Mouse (Mus musculus): ENCODE data around the gene Pgf. TPM values are rescaled to one million over a fixed set of nuclear protein-coding genes. Genes with fewer than 3 reads are reported as not detected.

The Pgf gene
- polyA plus RNA-seq, 1 experiment, result 0.84 TPM

- WGBS, result 9% methylated on average over 7 of the region's 7 CpGs
Observed at GRCm38 (mm10) chr12:85208687-85209199, 31.2 kb upstream of the Pgf start.

DNA sequence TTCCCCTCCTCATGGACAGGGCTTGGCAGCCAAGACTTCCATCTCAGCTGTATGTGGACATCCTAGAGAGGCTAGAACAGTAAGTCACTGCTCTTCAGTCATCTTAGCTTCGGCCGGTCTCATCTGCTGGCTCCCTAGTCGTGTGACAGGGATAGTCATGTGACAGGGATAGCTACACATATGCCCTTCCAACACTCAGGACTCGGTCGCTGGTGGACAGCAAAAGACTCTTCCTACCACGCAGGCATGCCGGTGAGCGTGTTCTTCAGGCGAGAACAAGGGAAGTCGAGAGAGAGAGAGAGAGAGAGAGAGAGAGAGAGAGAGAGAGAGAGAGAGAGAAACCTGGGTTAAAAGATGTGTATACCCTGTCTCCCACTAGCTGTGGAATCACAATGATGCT, 27.8 kb upstream of the Pgf start:
- 84% methylated on average over 10 of the region's 10 CpGs for WGBS
- DNase-seq (ENCODE audit: low read depth in 1 of 2, low spot score in 2 of 2), result no peak
- no peak for TF ChIP-seq POLR2A (IDR thresholded peaks at IDR 0.05; ENCODE audit: low read depth, low read length)
- no peak for TF ChIP-seq CTCF (IDR thresholded peaks at IDR 0.05; ENCODE audit: extremely low read depth, insufficient read depth, insufficient read length, insufficient replicate concordance)
- no peak overlapping the region for H3K4me3 ChIP-seq (ENCODE audit: extremely low read depth, insufficient read depth, insufficient read length)
- no peaks in the 10 kb centered on the region for H3K27me3 ChIP-seq (ENCODE audit: control insufficient read depth, insufficient read depth, low read length)
- no peaks in the 10 kb centered on the region for H3K36me3 ChIP-seq (ENCODE audit: control insufficient read depth, insufficient read depth, low read length)
- no peaks in the 10 kb centered on the region for H3K4me1 ChIP-seq (ENCODE audit: control insufficient read depth, insufficient read depth, insufficient read length)
- H3K27ac ChIP-seq (ENCODE audit: insufficient read depth, low read length), result no peak overlapping the region

More at GRCm38 (mm10) chr12:85208687-85209199, 31.2 kb upstream of the Pgf start:
- no peak for TF ChIP-seq POLR2A (IDR thresholded peaks at IDR 0.05; ENCODE audit: low read depth, low read length)
- TF ChIP-seq CTCF (IDR thresholded peaks at IDR 0.05; ENCODE audit: extremely low read depth, insufficient read depth, insufficient read length, insufficient replicate concordance), result no peak
- Histone ChIP-seq H3K4me3 (ENCODE audit: extremely low read depth, insufficient read depth, insufficient read length) (no peak overlapping the region), H3K36me3 (ENCODE audit: control insufficient read depth, insufficient read depth, low read length) (no peaks in the 10 kb centered on the region), H3K4me1 (ENCODE audit: control insufficient read depth, insufficient read depth, insufficient read length) (no peaks in the 10 kb centered on the region), H3K27ac (ENCODE audit: insufficient read depth, low read length) (no peak overlapping the region), H3K27me3 (ENCODE audit: control insufficient read depth, insufficient read depth, low read length) (no peaks in the 10 kb centered on the region)
- no peak for DNase-seq (ENCODE audit: low read depth in 1 of 2, low spot score in 2 of 2)

- H3K4me3 ChIP-seq (ENCODE audit: extremely low read depth, insufficient read depth, insufficient read length), result no peak overlapping the region
- no peaks in the 10 kb centered on the region for H3K36me3 ChIP-seq (ENCODE audit: control insufficient read depth, insufficient read depth, low read length)
- H3K27me3 ChIP-seq (ENCODE audit: control insufficient read depth, insufficient read depth, low read length), result no peaks in the 10 kb centered on the region
- no peak for DNase-seq (ENCODE audit: low read depth in 1 of 2, low spot score in 2 of 2)
- H3K27ac ChIP-seq (ENCODE audit: insufficient read depth, low read length), result no peak overlapping the region
- 71% methylated on average over 8 of the region's 8 CpGs for WGBS
- no peaks in the 10 kb centered on the region for H3K4me1 ChIP-seq (ENCODE audit: control insufficient read depth, insufficient read depth, insufficient read length)
- TF ChIP-seq POLR2A (IDR thresholded peaks at IDR 0.05; ENCODE audit: low read depth, low read length), result no peak
- no peak for TF ChIP-seq CTCF (IDR thresholded peaks at IDR 0.05; ENCODE audit: extremely low read depth, insufficient read depth, insufficient read length, insufficient replicate concordance)
Observed at GRCm38 (mm10) chr12:85204105-85204504, 26.5 kb upstream of the Pgf start.

DNA sequence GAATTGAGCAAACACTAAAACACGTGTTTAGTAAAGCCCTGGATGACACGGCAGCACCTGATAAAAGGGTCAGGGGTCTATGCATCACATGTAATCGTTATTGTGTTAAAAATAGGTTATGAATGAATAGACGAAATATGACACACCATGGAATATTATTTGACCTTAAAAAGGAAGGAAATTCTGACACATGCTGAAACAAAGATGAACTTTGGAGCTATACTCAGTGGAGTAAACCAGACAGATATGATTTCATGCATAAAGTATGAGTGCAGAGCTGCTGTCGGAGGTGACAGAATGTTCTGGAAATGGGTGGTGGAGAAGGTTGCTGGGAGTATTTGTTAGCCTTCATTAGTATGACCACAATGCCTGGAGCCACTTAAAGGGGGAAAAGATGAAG, 26.1 kb upstream of the Pgf start:
- Histone ChIP-seq H3K27ac (ENCODE audit: insufficient read depth, low read length) (no peak overlapping the region), H3K4me3 (ENCODE audit: extremely low read depth, insufficient read depth, insufficient read length) (no peak overlapping the region), H3K36me3 (ENCODE audit: control insufficient read depth, insufficient read depth, low read length) (no peaks in the 10 kb centered on the region), H3K4me1 (ENCODE audit: control insufficient read depth, insufficient read depth, insufficient read length) (no peaks in the 10 kb centered on the region), H3K27me3 (ENCODE audit: control insufficient read depth, insufficient read depth, low read length) (no peaks in the 10 kb centered on the region)
- WGBS, result 75% methylated on average over 5 of the region's 5 CpGs
- TF ChIP-seq CTCF (IDR thresholded peaks at IDR 0.05; ENCODE audit: extremely low read depth, insufficient read depth, insufficient read length, insufficient replicate concordance) (no peak), POLR2A (IDR thresholded peaks at IDR 0.05; ENCODE audit: low read depth, low read length) (no peak)
- DNase-seq (ENCODE audit: low read depth in 1 of 2, low spot score in 2 of 2), result no peak

GRCm38 (mm10) chr12:85202191-85202590, 24.6 kb upstream of the Pgf start:
- TF ChIP-seq CTCF (IDR thresholded peaks at IDR 0.05; ENCODE audit: extremely low read depth, insufficient read depth, insufficient read length, insufficient replicate concordance), result no peak
- TF ChIP-seq POLR2A (IDR thresholded peaks at IDR 0.05; ENCODE audit: low read depth, low read length), result no peak
- H3K4me1 ChIP-seq (ENCODE audit: control insufficient read depth, insufficient read depth, insufficient read length), result no peaks in the 10 kb centered on the region
- H3K36me3 ChIP-seq (ENCODE audit: control insufficient read depth, insufficient read depth, low read length), result no peaks in the 10 kb centered on the region
- no peaks in the 10 kb centered on the region for H3K27me3 ChIP-seq (ENCODE audit: control insufficient read depth, insufficient read depth, low read length)
- no peak for DNase-seq (ENCODE audit: low read depth in 1 of 2, low spot score in 2 of 2)
- no peak overlapping the region for H3K27ac ChIP-seq (ENCODE audit: insufficient read depth, low read length)
- no peak overlapping the region for H3K4me3 ChIP-seq (ENCODE audit: extremely low read depth, insufficient read depth, insufficient read length)
- 94% methylated on average over 7 of the region's 7 CpGs for WGBS

DNA sequence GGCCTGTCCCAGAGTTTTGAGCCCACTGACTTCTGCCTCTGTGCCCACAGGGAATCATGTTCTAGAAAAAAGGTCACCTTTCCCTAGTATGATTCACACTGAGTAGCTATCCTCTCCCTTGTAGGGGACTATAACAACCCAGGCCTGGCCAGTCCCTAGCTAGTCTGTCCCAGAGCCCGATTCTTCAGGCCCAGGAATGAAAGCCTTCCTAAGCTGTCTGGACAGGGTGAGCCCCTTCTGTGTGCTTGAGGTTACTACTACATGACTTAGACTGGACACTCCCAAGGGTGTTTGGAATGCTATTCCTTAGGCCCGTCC, 24.2 kb upstream of the Pgf start:
- no peak for DNase-seq (ENCODE audit: low read depth in 1 of 2, low spot score in 2 of 2)
- Histone ChIP-seq H3K27ac (ENCODE audit: insufficient read depth, low read length) (no peak overlapping the region), H3K27me3 (ENCODE audit: control insufficient read depth, insufficient read depth, low read length) (no peaks in the 10 kb centered on the region), H3K36me3 (ENCODE audit: control insufficient read depth, insufficient read depth, low read length) (no peaks in the 10 kb centered on the region), H3K4me3 (ENCODE audit: extremely low read depth, insufficient read depth, insufficient read length) (no peak overlapping the region), H3K4me1 (ENCODE audit: control insufficient read depth, insufficient read depth, insufficient read length) (no peaks in the 10 kb centered on the region)
- TF ChIP-seq CTCF (IDR thresholded peaks at IDR 0.05; ENCODE audit: extremely low read depth, insufficient read depth, insufficient read length, insufficient replicate concordance), result no peak
- no peak for TF ChIP-seq POLR2A (IDR thresholded peaks at IDR 0.05; ENCODE audit: low read depth, low read length)
- WGBS, result 86% methylated on average over 2 of the region's 2 CpGs

DNA sequence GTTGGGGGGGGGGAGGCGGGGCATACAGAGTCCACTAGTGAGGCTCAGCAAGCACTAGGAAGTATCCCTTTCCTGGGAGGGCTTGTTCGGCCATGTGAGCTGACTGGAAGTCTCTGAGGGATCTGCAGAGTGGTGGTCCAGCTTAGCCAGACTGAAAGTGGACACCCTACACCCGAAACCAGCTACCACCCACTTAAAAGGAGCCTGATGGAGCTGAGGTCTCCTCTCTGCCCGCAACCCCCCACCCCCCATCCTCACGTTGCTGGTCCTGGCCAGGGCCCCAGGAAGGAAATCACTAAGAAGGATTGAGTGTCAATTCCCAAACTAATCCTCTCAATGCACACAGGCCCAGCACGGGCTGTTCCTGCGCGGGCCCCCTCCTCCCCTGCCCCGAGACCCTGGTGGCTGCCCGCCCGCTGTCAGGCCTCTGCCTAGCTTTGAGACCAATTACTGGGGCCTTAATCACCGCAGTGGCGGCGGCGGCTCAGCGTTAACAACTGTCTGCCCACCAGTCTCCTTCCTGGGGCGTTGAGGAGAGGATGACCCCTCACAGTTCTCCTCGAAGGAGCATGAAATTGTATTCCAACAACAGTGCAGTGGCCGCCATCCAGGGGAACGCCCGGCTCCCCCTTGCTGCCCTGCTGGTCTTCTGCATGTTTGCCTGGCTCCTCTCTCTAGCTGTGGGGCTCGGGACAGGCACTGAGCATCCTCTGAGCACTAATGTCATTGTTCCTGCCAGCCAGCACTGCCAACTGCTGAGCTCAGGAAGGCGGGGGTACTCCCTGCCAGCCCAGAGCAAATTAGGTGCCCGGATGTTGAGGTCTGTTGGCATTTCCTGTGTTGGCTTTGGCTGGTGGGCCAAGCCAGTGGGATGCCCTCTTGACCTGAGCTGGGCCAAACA, 23.6 kb upstream of the Pgf start:
- TF ChIP-seq POLR2A (IDR thresholded peaks at IDR 0.05; ENCODE audit: low read depth, low read length), result no peak
- no peak for TF ChIP-seq CTCF (IDR thresholded peaks at IDR 0.05; ENCODE audit: extremely low read depth, insufficient read depth, insufficient read length, insufficient replicate concordance)
- DNase-seq (ENCODE audit: low read depth in 1 of 2, low spot score in 2 of 2), result no peak
- H3K4me3 ChIP-seq (ENCODE audit: extremely low read depth, insufficient read depth, insufficient read length), result no peak overlapping the region
- H3K36me3 ChIP-seq (ENCODE audit: control insufficient read depth, insufficient read depth, low read length), result no peaks in the 10 kb centered on the region
- no peak overlapping the region for H3K27ac ChIP-seq (ENCODE audit: insufficient read depth, low read length)
- H3K27me3 ChIP-seq (ENCODE audit: control insufficient read depth, insufficient read depth, low read length), result no peaks in the 10 kb centered on the region
- 63% methylated on average over 24 of the region's 24 CpGs for WGBS
- no peaks in the 10 kb centered on the region for H3K4me1 ChIP-seq (ENCODE audit: control insufficient read depth, insufficient read depth, insufficient read length)
